Mouse (Mus musculus) small intestine, adult 2 months (tissue): ENCODE results near the gene Txndc5. TPM values are rescaled to one million over a fixed set of nuclear protein-coding genes. Genes with fewer than 3 reads are reported as not detected.

Experiments used
- H3K27ac ChIP-seq: fragments of 200-500 bp; 2 replicates; pipeline ENCODE4 v1.5.1; 2012; ENCODE audit warnings: low read depth, low read length, control low read depth, inconsistent platforms; ENCODE audit not compliant: insufficient read depth
- H3K27me3 ChIP-seq: fragments of 200-500 bp; 2 replicates; pipeline ENCODE4 v1.6.1; 2012; ENCODE audit warnings: mild to moderate bottlenecking, moderate library complexity, low read length, inconsistent platforms; ENCODE audit not compliant: control insufficient read depth, insufficient read depth
- H3K36me3 ChIP-seq: fragments of 200-500 bp; 2 replicates; pipeline ENCODE4 v1.6.1; 2012; ENCODE audit warnings: mild to moderate bottlenecking, low read length, control low read depth, inconsistent platforms; ENCODE audit not compliant: control insufficient read depth, insufficient read depth
- H3K4me1 ChIP-seq: fragments of 200-500 bp; 2 replicates; pipeline ENCODE4 v1.6.1; 2012; ENCODE audit warnings: low read length, inconsistent platforms, mixed read lengths; ENCODE audit not compliant: control insufficient read depth, insufficient read depth, insufficient read length
- H3K4me3 ChIP-seq: fragments of 200-500 bp; 2 replicates; pipeline ENCODE4 v1.5.1; 2012; ENCODE audit warnings: low read depth, mild to moderate bottlenecking, control low read depth, inconsistent platforms, low read length, moderate library complexity
- CTCF ChIP-seq: fragments of 200-500 bp; IDR thresholded peaks from 2 replicates; pipeline ENCODE4 v1.5.1; 2012; ENCODE audit warnings: low read depth, mild to moderate bottlenecking, control low read depth, inconsistent platforms, low read length, moderate library complexity, mixed read lengths; ENCODE audit not compliant: insufficient replicate concordance, insufficient read length; ENCODE audit errors: extremely low read depth
- POLR2A ChIP-seq: fragments of 200-500 bp; IDR thresholded peaks from 2 replicates; pipeline ENCODE4 v1.6.1; 2012; ENCODE audit warnings: low read depth, mild to moderate bottlenecking, control low read depth, inconsistent platforms, low read length, moderate library complexity
- WGBS: fragments of 180-500 bp; shearing (Covaris S2); methylation state at CpG from one replicate; pipeline ENCODE4 v1.1.7; 2018; 5-methylcytosine and 5-hydroxymethylcytosine counted together
- polyA plus RNA-seq: library from polyadenylated mRNA; depleted of rRNA; stranded (reverse); fragments of >200 nt; gene quantifications from 2 replicates; pipeline ENCODE4 v1.2.3, GENCODE M21; 2012; rRNA removed

Gene Txndc5
- polyA plus RNA-seq, 1 experiment, result 222 TPM

DNA sequence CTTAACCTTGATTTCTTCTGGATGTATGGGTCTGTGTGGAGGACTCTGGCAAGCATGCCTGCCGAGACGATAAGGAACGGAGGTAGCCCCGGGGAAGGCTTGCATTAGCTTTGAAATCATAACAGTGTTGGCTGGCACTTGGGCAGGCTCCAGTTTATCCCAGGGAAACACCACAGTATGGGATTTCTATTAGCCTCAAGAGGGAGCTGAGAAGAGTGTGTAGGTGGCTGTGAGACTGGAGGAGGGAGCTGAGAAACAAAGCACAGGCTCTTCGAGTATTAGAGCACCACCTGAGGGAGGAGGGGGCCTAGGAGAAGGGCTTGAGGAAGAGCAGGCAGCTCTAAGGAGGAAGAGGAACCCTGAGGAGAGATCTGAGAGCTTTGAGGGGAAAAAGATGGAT is 57.7 kb downstream of the Txndc5 start:
- TF ChIP-seq POLR2A (no peak), CTCF (no peak)
- no peaks in the 10 kb centered on the region for H3K4me1 ChIP-seq
- H3K27me3 ChIP-seq, result no peaks in the 10 kb centered on the region
- 74% methylated on average over 5 of the region's 5 CpGs for WGBS
- H3K4me3 ChIP-seq, result no peak overlapping the region
- no peaks in the 10 kb centered on the region for H3K36me3 ChIP-seq
- no peak overlapping the region for H3K27ac ChIP-seq

DNA sequence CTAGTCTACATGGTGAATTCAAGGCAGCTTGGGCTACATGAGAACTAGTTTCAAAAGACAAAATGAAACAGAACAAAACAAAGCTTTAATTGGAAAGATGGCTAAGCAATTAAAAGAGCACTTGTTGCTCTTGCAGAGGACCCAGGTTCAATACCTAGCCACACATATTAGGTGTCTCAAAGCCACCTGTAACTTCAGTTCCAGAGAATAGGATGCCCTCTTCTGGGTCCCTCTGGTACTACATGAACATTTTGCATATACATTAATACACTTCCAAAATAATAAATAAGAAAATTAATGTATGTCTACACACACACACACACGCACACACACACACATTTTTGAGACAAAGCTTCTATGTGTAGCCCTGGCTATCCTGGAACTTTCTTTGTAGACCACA is 65.2 kb downstream of the Txndc5 start:
- Histone ChIP-seq H3K4me1 (no peaks in the 10 kb centered on the region), H3K27me3 (no peaks in the 10 kb centered on the region), H3K4me3 (no peak overlapping the region), H3K36me3 (no peaks in the 10 kb centered on the region), H3K27ac (no peak overlapping the region)
- TF ChIP-seq CTCF, result no peak
- no peak for TF ChIP-seq POLR2A
- 81% methylated on average over 1 of the region's 1 CpGs for WGBS

DNA sequence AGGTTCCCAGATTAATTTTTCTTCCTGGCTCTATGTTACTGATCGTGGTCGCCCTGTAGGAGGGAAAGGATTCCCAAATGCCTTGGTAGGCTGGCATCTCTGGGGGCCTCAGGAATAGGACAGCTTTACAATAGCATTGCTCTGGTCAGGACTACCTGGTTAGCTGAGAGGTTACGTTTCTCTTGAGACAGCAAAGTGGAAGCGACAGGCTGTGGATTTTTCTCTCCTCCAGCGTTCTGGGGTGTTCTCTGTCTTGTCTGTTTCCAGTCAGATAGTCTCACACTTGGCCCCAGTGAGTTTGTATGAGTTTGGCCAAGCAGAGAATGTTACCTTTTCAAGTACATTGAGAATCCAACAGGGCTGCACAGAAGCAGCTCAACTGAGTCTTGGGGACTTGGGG is 77.2 kb downstream of the Txndc5 start:
- Histone ChIP-seq H3K27me3 (no peaks in the 10 kb centered on the region), H3K4me3 (no peak overlapping the region), H3K4me1 (no peaks in the 10 kb centered on the region), H3K36me3 (no peaks in the 10 kb centered on the region), H3K27ac (no peak overlapping the region)
- 92% methylated on average over 5 of the region's 5 CpGs for WGBS
- no peak for TF ChIP-seq POLR2A

Other genes with a start within 250 kb of the Txndc5 start
- 2.9 and 5.2 TPM in 2 replicates for gene Bmp6, start 183.7 kb downstream of the Txndc5 start, polyA plus RNA-seq
- gene Bloc1s5, start 106.3 kb upstream of the Txndc5 start, polyA plus RNA-seq, result 1.1 and 2.0 TPM in 2 replicates
- gene Eef1e1, start 130.2 kb upstream of the Txndc5 start, polyA plus RNA-seq, result 1.6 and 2.1 TPM in 2 replicates